Mouse (Mus musculus): ENCODE measurements around the gene Leng9.

DNA sequence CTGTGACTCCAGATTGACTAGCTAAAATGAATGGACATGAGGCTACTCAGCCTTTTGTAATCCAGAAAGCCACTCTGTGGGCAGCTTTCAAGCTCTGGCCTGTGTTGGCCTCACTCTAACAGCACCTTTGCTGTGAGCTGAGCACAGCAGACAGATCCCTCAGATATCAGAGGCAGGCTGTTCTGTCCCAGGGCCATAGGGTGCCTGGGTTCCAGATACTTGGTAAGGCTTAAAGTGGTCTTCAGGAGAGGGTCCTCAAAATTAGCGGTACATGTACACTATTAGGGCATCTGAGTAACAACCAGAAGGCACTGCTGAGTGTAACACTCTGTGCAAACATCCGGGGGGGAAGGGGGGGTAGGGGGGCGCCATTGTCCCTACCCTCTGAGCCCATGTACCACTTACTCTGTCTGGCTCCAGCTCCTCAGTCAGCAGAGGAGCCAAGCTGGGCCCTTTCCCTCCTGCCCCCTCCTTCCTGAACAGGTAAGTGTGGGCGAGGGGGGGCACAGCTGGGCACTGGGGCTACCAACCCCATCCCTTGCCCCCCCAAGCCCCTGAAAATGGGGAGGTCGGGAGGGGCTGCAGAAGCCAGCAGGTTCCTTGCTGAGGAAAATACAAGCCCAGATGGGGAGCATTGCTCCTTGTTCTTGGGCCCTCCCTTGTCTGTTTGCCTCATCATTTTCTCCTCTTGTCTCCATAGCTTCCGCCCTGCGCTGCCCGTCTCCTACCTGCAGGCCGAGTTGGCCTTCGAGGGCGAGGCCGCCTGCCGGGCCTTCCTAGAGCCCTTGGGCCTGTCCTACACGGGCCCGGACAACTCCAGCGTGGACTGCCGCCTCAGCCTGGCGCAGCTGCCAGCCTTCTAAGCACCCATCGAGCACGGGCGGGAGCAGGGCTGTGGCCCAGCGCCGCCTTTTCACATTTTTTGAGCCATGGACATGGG, 3.7 kb downstream of the Leng9 start:
- no peak for TF ChIP-seq CTCF (IDR thresholded peaks at IDR 0.05; ENCODE audit: extremely low read depth, insufficient read depth, low read length)
- TF ChIP-seq POLR2A (IDR thresholded peaks at IDR 0.05; ENCODE audit: extremely low read depth, insufficient read depth, low read length), result no peak

Data from cortical plate, adult 2 months (tissue).